Mouse (Mus musculus) kidney, postnatal 0 days (tissue): ENCODE measurements around the gene Gm9970. TPM values are rescaled to one million over a fixed set of nuclear protein-coding genes. Genes with fewer than 3 reads are reported as not detected.

ENCODE experiments used
- ATAC-seq: fragments of 200-750 bp; cut with Nextera tagmentation; replicated peaks from 2 replicates; pipeline ENCODE4 v1.8.0; 2017; ENCODE audit warnings: low read depth, moderate number of reproducible peaks, moderate TSS enrichment, moderate library complexity; ENCODE audit not compliant: low FRiP score
- DNase-seq: peaks from one replicate; pipeline ENCODE4 v3.0.0-alpha.2; 2016; ENCODE audit warnings: low spot score
- H3K27ac ChIP-seq: fragments of 300-500 bp; sonication (generic); 2 replicates; pipeline ENCODE4 v1.5.1; 2014; ENCODE audit warnings: mild to moderate bottlenecking
- H3K27me3 ChIP-seq: fragments of 300-500 bp; sonication (generic); 2 replicates; pipeline ENCODE4 v1.6.1; 2014; ENCODE audit warnings: low read length, mixed read lengths; ENCODE audit not compliant: insufficient read depth
- H3K36me3 ChIP-seq: fragments of 300-500 bp; sonication (generic); 2 replicates; pipeline ENCODE4 v1.6.1; 2014; ENCODE audit warnings: low read length, mixed read lengths; ENCODE audit not compliant: insufficient read depth
- H3K4me1 ChIP-seq: fragments of 300-500 bp; sonication (generic); replicated peaks from 2 replicates; pipeline ENCODE4 v1.6.1; 2014; ENCODE audit warnings: antibody characterized with exemption, low read length, mixed read lengths; ENCODE audit not compliant: insufficient read depth
- H3K4me2 ChIP-seq: fragments of 300-500 bp; sonication (generic); 2 replicates; pipeline ENCODE4 v1.6.1; 2014; ENCODE audit warnings: mild to moderate bottlenecking, low read length, moderate library complexity, mixed read lengths
- H3K4me3 ChIP-seq: fragments of 300-500 bp; sonication (generic); replicated peaks from 2 replicates; pipeline ENCODE4 v1.5.1; 2014; ENCODE audit warnings: low read depth, low read length
- H3K9ac ChIP-seq: fragments of 300-500 bp; sonication (generic); 2 replicates; pipeline ENCODE4 v1.6.1; 2014; ENCODE audit warnings: low read depth, low read length
- H3K9me3 ChIP-seq: fragments of 300-500 bp; sonication (generic); replicated peaks from 2 replicates; pipeline ENCODE4 v1.6.1; 2016; ENCODE audit warnings: low read length, inconsistent platforms, mixed read lengths
- CTCF ChIP-seq: IDR thresholded peaks from 2 replicates; pipeline ENCODE4 v1.5.1; 2016; ENCODE audit warnings: antibody characterized with exemption, low read depth, mild to moderate bottlenecking, moderate library complexity
- WGBS: fragments of 180-500 bp; shearing (Covaris S2); extraction: QIAGEN DNeasy Blood & Tissue Kit; methylation state at CpG from one replicate; pipeline ENCODE4 v1.1.7; 2014; 5-methylcytosine and 5-hydroxymethylcytosine counted together
- polyA plus RNA-seq: library from polyadenylated mRNA; unstranded; fragments of >200 nt; fragmentation: Nextera tagmentation; extraction: Ambion mirVana; gene quantifications from 2 replicates; pipeline ENCODE4 v1.2.1, GENCODE M21; 2015

The Gm9970 gene
- polyA plus RNA-seq, 1 experiment from 2014 or later: 0.92 TPM

DNA sequence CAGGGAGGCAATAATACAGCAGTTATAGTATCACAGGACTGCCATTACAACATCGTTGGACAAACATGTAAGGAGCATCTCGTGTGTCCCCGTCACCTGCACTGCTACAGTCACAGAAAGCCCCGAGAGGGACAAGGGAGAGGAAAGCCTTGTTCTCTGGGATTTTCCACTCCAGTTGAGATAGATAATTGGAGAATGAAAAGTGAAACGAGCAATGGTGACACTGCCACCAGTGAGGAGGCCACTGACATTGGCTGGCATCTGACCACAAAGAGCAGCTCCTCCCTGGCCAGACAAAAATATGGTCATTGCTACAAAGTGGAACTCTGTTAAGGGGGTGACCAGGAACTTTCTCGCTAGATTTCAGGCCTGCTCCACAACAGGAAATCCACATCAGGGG lies 26.7 kb upstream of the Gm9970 start:
- H3K4me1 ChIP-seq: no peaks in the 10 kb centered on the region
- no peak overlapping the region for H3K27ac ChIP-seq
- DNase-seq (no peak), ATAC-seq (no peak)
- no peak overlapping the region for H3K4me3 ChIP-seq
- H3K36me3 ChIP-seq: peaks cover 50% of the 10 kb centered on the region
- TF ChIP-seq CTCF: no peak
- no peaks in the 10 kb centered on the region for H3K9me3 ChIP-seq
- H3K27me3 ChIP-seq: no peaks in the 10 kb centered on the region
- no peak overlapping the region for H3K4me2 ChIP-seq
- 81% methylated on average over 6 of the region's 6 CpGs for WGBS
- no peak overlapping the region for H3K9ac ChIP-seq

DNA sequence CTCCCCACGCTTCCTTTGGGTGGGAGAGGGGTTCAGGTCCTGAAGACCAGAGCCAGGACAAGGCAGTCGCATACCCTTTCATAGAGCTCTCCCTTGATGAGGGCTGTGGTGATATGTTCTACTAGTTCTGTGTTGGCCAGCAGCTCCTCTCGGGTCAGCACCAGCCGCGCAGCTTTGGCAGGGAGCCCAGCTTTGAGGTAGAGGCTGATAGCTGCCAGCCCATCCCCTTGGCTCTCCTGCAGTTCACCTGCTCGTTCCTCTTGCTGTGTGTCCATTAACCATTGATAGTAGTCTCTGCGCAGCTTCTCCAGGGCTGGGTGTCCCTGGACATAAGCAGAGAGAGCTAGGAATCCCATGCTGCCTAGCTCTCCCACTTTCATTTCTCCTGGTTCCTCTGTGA lies 25.1 kb upstream of the Gm9970 start:
- no peak for ATAC-seq
- no peak overlapping the region for H3K27ac ChIP-seq
- H3K4me1 ChIP-seq: no peaks in the 10 kb centered on the region
- WGBS: 87% methylated on average over 7 of the region's 7 CpGs
- no peak for TF ChIP-seq CTCF
- peaks cover 55% of the 10 kb centered on the region for H3K36me3 ChIP-seq
- no peak overlapping the region for H3K4me3 ChIP-seq
- no peaks in the 10 kb centered on the region for H3K9me3 ChIP-seq
- no peak for DNase-seq
- H3K4me2 ChIP-seq: no peak overlapping the region
- no peak overlapping the region for H3K9ac ChIP-seq
- no peaks in the 10 kb centered on the region for H3K27me3 ChIP-seq

DNA sequence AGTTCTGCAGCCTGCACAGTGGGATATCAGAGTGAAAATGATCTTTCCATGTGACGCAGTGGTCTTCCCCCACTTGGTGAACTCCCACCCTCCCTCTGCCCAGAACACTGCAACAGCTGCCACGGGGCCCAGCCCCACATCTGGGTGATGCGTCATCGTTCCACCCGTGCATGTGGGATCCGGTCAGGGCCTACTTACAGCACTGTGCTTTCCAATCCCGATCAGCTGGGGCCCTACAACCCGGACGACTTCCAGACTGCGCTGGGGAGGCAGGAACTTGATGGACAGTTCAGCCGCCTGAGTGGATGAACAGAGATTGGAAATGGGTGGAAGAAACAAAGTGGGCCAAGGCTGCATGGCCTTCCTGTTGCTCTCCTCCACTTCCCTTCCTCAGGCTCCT lies 16.6 kb upstream of the Gm9970 start:
- TF ChIP-seq CTCF: no peak
- Histone ChIP-seq H3K4me3 (no peak overlapping the region), H3K27me3 (no peaks in the 10 kb centered on the region), H3K27ac (no peak overlapping the region), H3K4me1 (no peaks in the 10 kb centered on the region), H3K36me3 (peaks cover 34% of the 10 kb centered on the region), H3K9ac (no peak overlapping the region), H3K4me2 (no peak overlapping the region), H3K9me3 (no peaks in the 10 kb centered on the region)
- no peak for ATAC-seq
- 87% methylated on average over 11 of the region's 11 CpGs for WGBS
- DNase-seq: no peak

DNA sequence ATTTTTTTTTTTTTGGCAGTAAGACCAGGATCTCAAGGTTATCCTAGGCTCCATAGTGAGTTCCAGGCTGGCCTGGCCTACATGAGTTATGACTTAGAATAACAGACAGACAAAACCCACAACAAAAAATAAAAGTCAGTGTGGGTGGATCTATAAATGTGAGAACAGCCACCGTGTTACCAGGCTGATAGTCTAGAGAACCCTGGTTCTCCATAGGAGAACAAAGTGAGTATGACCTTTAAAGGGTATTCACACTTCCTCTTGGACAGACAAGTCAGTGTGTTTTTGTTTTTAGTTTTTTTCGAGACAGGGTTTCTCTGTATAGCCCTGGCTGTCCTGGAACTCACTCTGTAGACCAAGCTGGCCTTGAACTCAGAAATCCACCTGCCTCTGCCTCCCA lies 14.9 kb upstream of the Gm9970 start:
- DNase-seq (no peak), ATAC-seq (no peak)
- no peak overlapping the region for H3K4me3 ChIP-seq
- H3K36me3 ChIP-seq: peaks cover 32% of the 10 kb centered on the region; the same call in 1 of the 2 replicates
- H3K27ac ChIP-seq: no peak overlapping the region
- WGBS: 67% methylated on average over 2 of the region's 2 CpGs
- 0 out of 2 replicates have a peak, but pooled peaks cover 4% of the 10 kb centered on the region for H3K4me1 ChIP-seq
- no peaks in the 10 kb centered on the region for H3K9me3 ChIP-seq
- H3K9ac ChIP-seq: no peak overlapping the region
- no peak overlapping the region for H3K4me2 ChIP-seq
- H3K27me3 ChIP-seq: no peaks in the 10 kb centered on the region
- TF ChIP-seq CTCF: no peak

DNA sequence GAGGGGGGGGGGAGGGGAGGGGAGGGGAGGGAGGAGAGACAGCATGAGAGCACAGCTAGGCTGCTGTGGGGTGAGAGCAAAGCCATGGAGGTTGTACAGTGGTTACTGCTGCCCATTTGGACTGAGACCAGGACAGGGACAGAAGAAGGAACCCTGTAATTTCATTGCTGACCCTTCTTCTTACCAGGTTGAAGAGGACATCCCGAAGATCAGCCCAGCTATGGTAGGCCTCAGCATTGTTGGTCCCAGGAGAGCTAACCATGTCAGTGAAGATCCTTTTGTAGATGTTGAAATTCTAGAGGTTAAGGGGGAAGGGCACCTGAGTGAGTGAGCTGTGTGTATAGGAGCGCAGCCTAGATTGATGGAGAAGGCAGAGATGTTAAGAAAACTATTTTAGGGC lies 14.3 kb upstream of the Gm9970 start:
- H3K4me3 ChIP-seq: no peak overlapping the region
- ATAC-seq: no peak
- H3K4me2 ChIP-seq: no peak overlapping the region
- H3K9me3 ChIP-seq: no peaks in the 10 kb centered on the region
- H3K4me1 ChIP-seq: 0 out of 2 replicates have a peak, but pooled peaks cover 4% of the 10 kb centered on the region
- DNase-seq: no peak
- no peak overlapping the region for H3K27ac ChIP-seq
- no peak overlapping the region for H3K9ac ChIP-seq
- TF ChIP-seq CTCF: no peak
- H3K36me3 ChIP-seq: peaks cover 32% of the 10 kb centered on the region; the same call in 1 of the 2 replicates
- H3K27me3 ChIP-seq: no peaks in the 10 kb centered on the region
- 82% methylated on average over 2 of the region's 2 CpGs for WGBS

DNA sequence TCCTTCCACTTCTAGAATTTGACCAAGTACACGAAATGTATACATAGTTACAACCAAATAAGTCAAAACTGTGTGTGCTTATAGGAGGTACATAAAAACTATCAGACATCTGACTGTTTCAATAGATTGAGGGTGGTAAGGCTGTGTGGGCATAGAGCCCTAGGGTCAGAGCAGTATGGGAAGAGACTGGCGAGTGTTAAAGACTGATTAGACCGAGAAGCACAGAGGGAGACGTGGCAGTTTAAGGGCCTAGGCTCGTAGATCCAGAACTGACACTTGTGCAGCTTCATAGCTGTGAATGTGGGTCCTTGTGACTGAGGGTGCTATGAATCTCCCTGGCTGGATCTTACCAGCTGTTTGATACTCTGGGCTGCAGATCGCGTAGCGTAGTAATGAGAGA lies 13.9 kb upstream of the Gm9970 start:
- 0 out of 2 replicates have a peak, but pooled peaks cover 4% of the 10 kb centered on the region for H3K4me1 ChIP-seq
- H3K27me3 ChIP-seq: no peaks in the 10 kb centered on the region
- no peaks in the 10 kb centered on the region for H3K9me3 ChIP-seq
- no peak overlapping the region for H3K27ac ChIP-seq
- no peak for TF ChIP-seq CTCF
- H3K4me2 ChIP-seq: no peak overlapping the region
- H3K36me3 ChIP-seq: peaks cover 33% of the 10 kb centered on the region; the same call in 1 of the 2 replicates
- DNase-seq: no peak
- no peak for ATAC-seq
- H3K9ac ChIP-seq: no peak overlapping the region
- 83% methylated on average over 8 of the region's 8 CpGs for WGBS
- no peak overlapping the region for H3K4me3 ChIP-seq

DNA sequence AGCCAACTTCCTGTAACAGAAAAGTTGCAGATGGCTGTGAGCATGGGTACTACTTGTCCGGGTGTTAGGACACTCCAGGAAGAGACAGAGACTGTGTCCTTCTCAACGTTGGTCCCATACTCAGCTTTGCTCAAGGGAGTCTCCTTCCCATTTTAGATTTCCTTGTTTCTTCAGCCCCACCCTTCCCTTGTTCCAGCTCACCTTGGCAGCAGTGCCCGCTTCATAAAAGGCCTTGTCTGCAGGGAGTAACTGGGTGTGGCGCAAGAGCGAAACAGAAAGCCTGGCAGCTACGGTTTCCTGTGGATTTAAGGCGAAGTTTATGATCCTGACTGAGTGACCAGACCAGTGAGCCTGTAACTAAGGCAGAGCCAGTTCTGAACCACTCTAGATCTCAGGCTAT lies 13.4 kb upstream of the Gm9970 start:
- TF ChIP-seq CTCF: no peak
- WGBS: 59% methylated on average over 7 of the region's 7 CpGs
- Histone ChIP-seq H3K27me3 (no peaks in the 10 kb centered on the region), H3K36me3 (peaks cover 34% of the 10 kb centered on the region), H3K4me1 (0 out of 2 replicates have a peak, but pooled peaks cover 4% of the 10 kb centered on the region), H3K4me3 (no peak overlapping the region), H3K9ac (no peak overlapping the region), H3K4me2 (no peak overlapping the region), H3K9me3 (no peaks in the 10 kb centered on the region), H3K27ac (no peak overlapping the region)
- DNase-seq (no peak), ATAC-seq (no peak)
